Mouse (Mus musculus) hindbrain, postnatal 0 days (tissue): ENCODE results near the gene Pak1. TPM values are rescaled to one million over a fixed set of nuclear protein-coding genes. Genes with fewer than 3 reads are reported as not detected.
"Not testable (repeated sequence)": the region's sequence is repeated elsewhere in the genome, so short reads cannot be mapped to it uniquely, and the experiment has no call there.

Experiments
- ATAC-seq: fragments of 200-750 bp; cut with Nextera tagmentation; 2 replicates; pipeline ENCODE4 v1.8.0; 2017; ENCODE audit warnings: mild to moderate bottlenecking, moderate TSS enrichment, moderate library complexity
- DNase-seq: peaks from one replicate; pipeline ENCODE4 v3.0.0-alpha.2; 2015; ENCODE audit warnings: low spot score
- H3K27ac ChIP-seq: fragments of 300-500 bp; sonication (generic); 2 replicates; pipeline ENCODE4 v1.5.1; 2014; ENCODE audit warnings: mild to moderate bottlenecking
- H3K27me3 ChIP-seq: fragments of 300-500 bp; sonication (generic); 2 replicates; pipeline ENCODE4 v1.6.1; 2014; ENCODE audit warnings: low read length, mixed read lengths; ENCODE audit not compliant: insufficient read depth
- H3K36me3 ChIP-seq: fragments of 300-500 bp; sonication (generic); 2 replicates; pipeline ENCODE4 v1.6.1; 2014; ENCODE audit warnings: low read length, mixed read lengths; ENCODE audit not compliant: insufficient read depth
- H3K4me1 ChIP-seq: fragments of 300-500 bp; sonication (generic); 2 replicates; pipeline ENCODE4 v1.6.1; 2014; ENCODE audit warnings: antibody characterized with exemption, low read length, mixed read lengths; ENCODE audit not compliant: insufficient read depth
- H3K4me2 ChIP-seq: fragments of 300-500 bp; sonication (generic); 2 replicates; pipeline ENCODE4 v1.6.1; 2014; ENCODE audit warnings: low read depth, mild to moderate bottlenecking, low read length, moderate library complexity, mixed read lengths
- H3K4me3 ChIP-seq: fragments of 300-500 bp; sonication (generic); 2 replicates; pipeline ENCODE4 v1.5.1; 2014; ENCODE audit warnings: low read length
- H3K9ac ChIP-seq: fragments of 300-500 bp; sonication (generic); replicated peaks from 2 replicates; pipeline ENCODE4 v1.6.1; 2014; ENCODE audit warnings: mild to moderate bottlenecking, low read length, moderate library complexity, mixed read lengths
- H3K9me3 ChIP-seq: fragments of 300-500 bp; sonication (generic); 2 replicates; pipeline ENCODE4 v1.6.1; 2016; ENCODE audit warnings: low read length, mixed read lengths
- CTCF ChIP-seq: IDR thresholded peaks from 2 replicates; pipeline ENCODE4 v1.5.1; 2016; ENCODE audit warnings: antibody characterized with exemption, control low read depth, low read depth
- WGBS: fragments of 180-500 bp; shearing (Covaris S2); extraction: QIAGEN DNeasy Blood & Tissue Kit; methylation state at CpG from one replicate; pipeline ENCODE4 v1.1.7; 2014; 5-methylcytosine and 5-hydroxymethylcytosine counted together
- polyA plus RNA-seq: library from polyadenylated mRNA; unstranded; fragments of >200 nt; fragmentation: Nextera tagmentation; extraction: Ambion mirVana; gene quantifications from 2 replicates; pipeline ENCODE4 v1.2.1, GENCODE M21; 2015
- total RNA-seq: library from RNA; depleted of rRNA; stranded (reverse); fragments of >200 nt; gene quantifications from 2 replicates; pipeline ENCODE4 v1.2.3, GENCODE M21; 2014

Pak1 gene
- total and polyA plus RNA-seq, 2 experiments from 2014 or later = 114 to 125 TPM

GRCm38 (mm10) chr7:97845546-97845945 is 57.2 kb downstream of the Pak1 start:
- H3K9ac ChIP-seq = no peak overlapping the region
- no peaks in the 10 kb centered on the region for H3K36me3 ChIP-seq
- no peak for TF ChIP-seq CTCF
- 0 out of 2 replicates have a peak overlapping the region, but pooled peaks have one; percentile 19 for H3K4me2 ChIP-seq
- peaks cover 9% of the 10 kb centered on the region; the same call in 1 of the 2 replicates for H3K4me1 ChIP-seq
- 88% methylated on average over 2 of the region's 2 CpGs for WGBS
- H3K4me3 ChIP-seq = no peak overlapping the region
- no peak for ATAC-seq
- no peak for DNase-seq
- no peaks in the 10 kb centered on the region for H3K9me3 ChIP-seq
- no peaks in the 10 kb centered on the region for H3K27me3 ChIP-seq
- H3K27ac ChIP-seq = no peak overlapping the region

GRCm38 (mm10) chr7:97846539-97846938 is 58.2 kb downstream of the Pak1 start:
- H3K27ac ChIP-seq = no peak overlapping the region
- no peaks in the 10 kb centered on the region for H3K36me3 ChIP-seq
- no peak overlapping the region for H3K4me3 ChIP-seq
- no peak overlapping the region for H3K4me2 ChIP-seq
- DNase-seq (no peak), ATAC-seq (no peak)
- no peaks in the 10 kb centered on the region for H3K9me3 ChIP-seq
- no peak overlapping the region for H3K9ac ChIP-seq
- H3K27me3 ChIP-seq = no peaks in the 10 kb centered on the region
- TF ChIP-seq CTCF = no peak
- peaks cover 9% of the 10 kb centered on the region; the same call in 1 of the 2 replicates for H3K4me1 ChIP-seq

GRCm38 (mm10) chr7:97849557-97849956 is 61.2 kb downstream of the Pak1 start:
- H3K9me3 ChIP-seq = not testable (repeated sequence)

GRCm38 (mm10) chr7:97850331-97850730 is 62.0 kb downstream of the Pak1 start:
- H3K9me3 ChIP-seq = no peaks in the 10 kb centered on the region
- no peak overlapping the region for H3K9ac ChIP-seq
- H3K4me3 ChIP-seq = no peak overlapping the region
- 69% methylated on average over 3 of the region's 3 CpGs for WGBS
- no peak for ATAC-seq
- H3K4me2 ChIP-seq = no peak overlapping the region
- no peaks in the 10 kb centered on the region for H3K27me3 ChIP-seq
- no peak for TF ChIP-seq CTCF
- no peak for DNase-seq
- H3K27ac ChIP-seq = no peak overlapping the region
- H3K36me3 ChIP-seq = no peaks in the 10 kb centered on the region
- H3K4me1 ChIP-seq = no peaks in the 10 kb centered on the region

More at GRCm38 (mm10) chr7:97849557-97849956, 61.2 kb downstream of the Pak1 start:
- H3K27me3 ChIP-seq, H3K4me3 ChIP-seq, H3K4me1 ChIP-seq, H3K27ac ChIP-seq, DNase-seq, H3K9ac ChIP-seq, ATAC-seq, H3K4me2 ChIP-seq, H3K36me3 ChIP-seq: not testable (repeated sequence)
- 81% methylated on average over 3 of the region's 3 CpGs for WGBS

- Histone ChIP-seq H3K4me2 (no peak overlapping the region), H3K9ac (no peak overlapping the region), H3K4me1 (no peaks in the 10 kb centered on the region; the same call in 1 of the 2 replicates), H3K36me3 (no peaks in the 10 kb centered on the region), H3K9me3 (no peaks in the 10 kb centered on the region), H3K27ac (no peak overlapping the region), H3K27me3 (no peaks in the 10 kb centered on the region), H3K4me3 (no peak overlapping the region)
- no peak for ATAC-seq
- no peak for DNase-seq
- no peak for TF ChIP-seq CTCF
- 84% methylated on average over 3 of the region's 3 CpGs for WGBS
Measured at GRCm38 (mm10) chr7:97863512-97863911, 75.2 kb downstream of the Pak1 start.

GRCm38 (mm10) chr7:97864531-97864930 is 76.2 kb downstream of the Pak1 start:
- WGBS = 68% methylated on average over 1 of the region's 1 CpGs
- Histone ChIP-seq H3K9ac (no peak overlapping the region), H3K36me3 (no peaks in the 10 kb centered on the region), H3K4me2 (no peak overlapping the region), H3K27me3 (no peaks in the 10 kb centered on the region), H3K4me1 (no peaks in the 10 kb centered on the region; the same call in 1 of the 2 replicates), H3K9me3 (no peaks in the 10 kb centered on the region), H3K27ac (no peak overlapping the region), H3K4me3 (no peak overlapping the region)
- no peak for DNase-seq
- TF ChIP-seq CTCF = no peak
- no peak for ATAC-seq

- H3K4me1 ChIP-seq = peaks cover 8% of the 10 kb centered on the region
- DNase-seq (no peak), ATAC-seq (no peak)
- no peaks in the 10 kb centered on the region for H3K36me3 ChIP-seq
- H3K27ac ChIP-seq = peak overlapping the region; percentile 41; the same call in 1 of the 2 replicates
- TF ChIP-seq CTCF = no peak
- H3K9ac ChIP-seq = no peak overlapping the region
- no peak overlapping the region for H3K4me3 ChIP-seq
- no peaks in the 10 kb centered on the region for H3K9me3 ChIP-seq
- H3K4me2 ChIP-seq = no peak overlapping the region
- WGBS = 68% methylated on average over 5 of the region's 5 CpGs
- H3K27me3 ChIP-seq = no peaks in the 10 kb centered on the region
Measured at GRCm38 (mm10) chr7:97867866-97868265, 79.5 kb downstream of the Pak1 start.
